Mouse (Mus musculus): Measurements from ENCODE around the gene Fpr1. TPM values are rescaled to one million over a fixed set of nuclear protein-coding genes. Genes with fewer than 3 reads are reported as not detected.

The Fpr1 gene
- polyA plus RNA-seq, 1 experiment: not detected

DNA sequence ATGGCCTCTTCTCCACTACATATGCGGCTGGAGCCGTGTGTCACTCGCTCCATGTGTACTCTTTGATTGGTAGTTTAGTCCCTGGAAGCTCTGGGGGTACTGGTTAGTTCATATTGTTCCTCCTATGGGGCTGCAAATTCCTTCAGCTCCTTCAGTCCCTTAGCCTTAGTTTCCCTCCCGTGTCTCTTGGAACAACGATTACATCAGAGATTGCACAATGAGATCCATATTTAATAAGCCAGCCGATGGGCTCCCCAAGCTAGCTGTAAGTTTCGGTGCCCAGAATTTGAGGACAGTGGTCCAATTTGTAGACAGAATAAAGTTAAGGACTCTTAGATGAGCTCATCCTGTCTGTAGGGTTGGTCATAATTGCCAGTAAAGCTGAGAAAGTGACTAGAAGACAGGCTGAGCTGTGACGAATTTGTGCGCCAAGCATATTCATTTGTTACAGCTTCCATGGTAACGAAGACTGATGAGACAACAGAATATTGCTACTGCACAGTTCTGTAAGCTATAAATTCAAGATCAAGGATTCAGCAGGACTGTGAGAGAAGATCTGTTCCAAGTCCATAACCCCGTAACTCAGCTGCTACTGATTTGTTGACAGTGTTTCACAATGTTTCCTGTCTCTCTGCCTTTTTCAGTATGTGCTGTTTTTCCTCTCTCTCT lies 16.8 kb downstream of the Fpr1 start:
- Histone ChIP-seq H3K79me2 (ENCODE audit: control insufficient read depth, insufficient read depth) (no peaks in the 10 kb centered on the region), H3ac (ENCODE audit: control insufficient read depth, insufficient read length) (no peak overlapping the region), H3K27me3 (ENCODE audit: control insufficient read depth, insufficient read depth, insufficient read length) (no peaks in the 10 kb centered on the region), H3K4me2 (ENCODE audit: low read depth) (no peak overlapping the region), H3K4me3 (no peak overlapping the region), H3K36me3 (ENCODE audit: control insufficient read depth, insufficient read depth) (no peaks in the 10 kb centered on the region)
- no peak for TF ChIP-seq MAX (IDR thresholded peaks at IDR 0.05; ENCODE audit: low read depth)
- TF ChIP-seq CEBPB (IDR thresholded peaks at IDR 0.05; ENCODE audit: insufficient read depth, poor library complexity, severe bottlenecking): no peak
- TF ChIP-seq SRF (IDR thresholded peaks at IDR 0.05; ENCODE audit: control insufficient read depth, insufficient read length, low read depth): no peak
- no peak for TF ChIP-seq REST (IDR thresholded peaks at IDR 0.05; ENCODE audit: insufficient read depth, insufficient read length)
- TF ChIP-seq TCF3 (IDR thresholded peaks at IDR 0.05; ENCODE audit: insufficient read length, low read depth): no peak

GRCm38 (mm10) chr17:17865168-17865567 lies 18.6 kb downstream of the Fpr1 start:
- Histone ChIP-seq H3ac (ENCODE audit: control insufficient read depth, insufficient read length) (no peak overlapping the region), H3K4me2 (ENCODE audit: low read depth) (no peak overlapping the region), H3K79me2 (ENCODE audit: control insufficient read depth, insufficient read depth) (no peaks in the 10 kb centered on the region), H3K36me3 (ENCODE audit: control insufficient read depth, insufficient read depth) (no peaks in the 10 kb centered on the region), H3K4me3 (no peak overlapping the region), H3K27me3 (ENCODE audit: control insufficient read depth, insufficient read depth, insufficient read length) (no peaks in the 10 kb centered on the region)
- TF ChIP-seq REST (IDR thresholded peaks at IDR 0.05; ENCODE audit: insufficient read depth, insufficient read length) (no peak), POLR2AphosphoS2 (IDR thresholded peaks at IDR 0.05; ENCODE audit: insufficient read length, low read depth) (no peak), CEBPB (IDR thresholded peaks at IDR 0.05; ENCODE audit: insufficient read depth, poor library complexity, severe bottlenecking) (no peak), POLR2A (IDR thresholded peaks at IDR 0.05; ENCODE audit: insufficient read length, low read depth) (no peak)

GRCm38 (mm10) chr17:17862360-17862759 lies 21.4 kb downstream of the Fpr1 start:
- H3K4me2 ChIP-seq (ENCODE audit: low read depth): peak overlapping the region; percentile 7
- no peaks in the 10 kb centered on the region for H3K79me2 ChIP-seq (ENCODE audit: control insufficient read depth, insufficient read depth)
- no peak overlapping the region for H3K4me3 ChIP-seq
- no peak overlapping the region for H3ac ChIP-seq (ENCODE audit: control insufficient read depth, insufficient read length)
- H3K36me3 ChIP-seq (ENCODE audit: control insufficient read depth, insufficient read depth): no peaks in the 10 kb centered on the region
- peak in 2 of 3 experiments; percentile 46 to 57 for TF ChIP-seq MYOD1 (IDR thresholded peaks at IDR 0.05; ENCODE audit: control insufficient read depth in 1 of 3, insufficient read length in 2 of 3, low read depth in 2 of 3)
- TF ChIP-seq SRF (IDR thresholded peaks at IDR 0.05; ENCODE audit: control insufficient read depth, insufficient read length, low read depth): no peak
- H3K27me3 ChIP-seq (ENCODE audit: control insufficient read depth, insufficient read depth, insufficient read length): no peaks in the 10 kb centered on the region

- H3K27me3 ChIP-seq (ENCODE audit: control insufficient read depth, insufficient read depth, insufficient read length): no peaks in the 10 kb centered on the region
- H3K4me3 ChIP-seq: no peak overlapping the region
- H3K36me3 ChIP-seq (ENCODE audit: control insufficient read depth, insufficient read depth): no peaks in the 10 kb centered on the region
- no peaks in the 10 kb centered on the region for H3K79me2 ChIP-seq (ENCODE audit: control insufficient read depth, insufficient read depth)
- TF ChIP-seq TCF3 (IDR thresholded peaks at IDR 0.05; ENCODE audit: insufficient read length, low read depth) (no peak), MYOG (IDR thresholded peaks at IDR 0.05; ENCODE audit: control insufficient read depth in 1 of 3, insufficient read depth in 1 of 3, insufficient read length in 2 of 3, low read depth in 2 of 3) (no peak), USF1 (IDR thresholded peaks at IDR 0.05; ENCODE audit: low read depth) (no peak), MAX (IDR thresholded peaks at IDR 0.05; ENCODE audit: low read depth) (no peak), TCF12 (IDR thresholded peaks at IDR 0.05; ENCODE audit: insufficient read depth, poor library complexity, severe bottlenecking) (no peak), MYOD1 (IDR thresholded peaks at IDR 0.05; ENCODE audit: control insufficient read depth in 1 of 3, insufficient read length in 2 of 3, low read depth in 2 of 3) (no peak), SRF (IDR thresholded peaks at IDR 0.05; ENCODE audit: control insufficient read depth, insufficient read length, low read depth) (no peak), CEBPB (IDR thresholded peaks at IDR 0.05; ENCODE audit: insufficient read depth, poor library complexity, severe bottlenecking) (no peak), E2F4 (IDR thresholded peaks at IDR 0.05; ENCODE audit: insufficient read depth) (no peak), POLR2AphosphoS2 (IDR thresholded peaks at IDR 0.05; ENCODE audit: insufficient read length, low read depth) (no peak), POLR2A (IDR thresholded peaks at IDR 0.05; ENCODE audit: insufficient read length, low read depth) (no peak), REST (IDR thresholded peaks at IDR 0.05; ENCODE audit: insufficient read depth, insufficient read length) (no peak)
- H3K4me2 ChIP-seq (ENCODE audit: low read depth): no peak overlapping the region
- H3ac ChIP-seq (ENCODE audit: control insufficient read depth, insufficient read length): no peak overlapping the region
These were observed 23.6 kb downstream of the Fpr1 start for GRCm38 (mm10) chr17:17860110-17860509.

GRCm38 (mm10) chr17:17857446-17857845 lies 26.3 kb downstream of the Fpr1 start:
- no peak overlapping the region for H3ac ChIP-seq (ENCODE audit: control insufficient read depth, insufficient read length)
- no peaks in the 10 kb centered on the region for H3K27me3 ChIP-seq (ENCODE audit: control insufficient read depth, insufficient read depth, insufficient read length)
- H3K36me3 ChIP-seq (ENCODE audit: control insufficient read depth, insufficient read depth): no peaks in the 10 kb centered on the region
- no peak overlapping the region for H3K4me3 ChIP-seq
- H3K79me2 ChIP-seq (ENCODE audit: control insufficient read depth, insufficient read depth): no peaks in the 10 kb centered on the region
- H3K4me2 ChIP-seq (ENCODE audit: low read depth): peak overlapping the region; percentile 71
- TF ChIP-seq TCF3 (IDR thresholded peaks at IDR 0.05; ENCODE audit: insufficient read length, low read depth) (no peak), USF1 (IDR thresholded peaks at IDR 0.05; ENCODE audit: low read depth) (no peak), TCF12 (IDR thresholded peaks at IDR 0.05; ENCODE audit: insufficient read depth, poor library complexity, severe bottlenecking) (peak; percentile 83), MAX (IDR thresholded peaks at IDR 0.05; ENCODE audit: low read depth) (no peak), REST (IDR thresholded peaks at IDR 0.05; ENCODE audit: insufficient read depth, insufficient read length) (no peak), POLR2AphosphoS2 (IDR thresholded peaks at IDR 0.05; ENCODE audit: insufficient read length, low read depth) (no peak), CEBPB (IDR thresholded peaks at IDR 0.05; ENCODE audit: insufficient read depth, poor library complexity, severe bottlenecking) (no peak), SRF (IDR thresholded peaks at IDR 0.05; ENCODE audit: control insufficient read depth, insufficient read length, low read depth) (no peak), MYOG (IDR thresholded peaks at IDR 0.05; ENCODE audit: control insufficient read depth in 1 of 3, insufficient read depth in 1 of 3, insufficient read length in 2 of 3, low read depth in 2 of 3) (no peak), POLR2A (IDR thresholded peaks at IDR 0.05; ENCODE audit: insufficient read length, low read depth) (no peak), E2F4 (IDR thresholded peaks at IDR 0.05; ENCODE audit: insufficient read depth) (no peak), MYOD1 (IDR thresholded peaks at IDR 0.05; ENCODE audit: control insufficient read depth in 1 of 3, insufficient read length in 2 of 3, low read depth in 2 of 3) (peak; percentile 13 to 87 (median 72))

Measured in myocyte (in vitro differentiated cells).